Mouse (Mus musculus) yolk sac, embryonic 10.5 days (tissue): ENCODE results near the gene Rara.
"Not testable (repeated sequence)": the region's sequence is repeated elsewhere in the genome, so short reads cannot be mapped to it uniquely, and the experiment has no call there.

ENCODE experiments used
- DNase-seq: peaks from one replicate; pipeline ENCODE4 v3.0.0-alpha.2; 2017; ENCODE audit warnings: low spot score

Rara gene

GRCm38 (mm10) chr11:98968079-98968478 lies 40.5 kb downstream of the Rara start:
- no peak for DNase-seq

GRCm38 (mm10) chr11:98968716-98969495 lies 41.3 kb downstream of the Rara start:
- no peak for DNase-seq

- no peak for DNase-seq
Observed at GRCm38 (mm10) chr11:98969496-98969927, 41.9 kb downstream of the Rara start.

GRCm38 (mm10) chr11:98970191-98970925 lies 42.7 kb downstream of the Rara start:
- DNase-seq, result no peak

- DNase-seq, result no peak
Observed at GRCm38 (mm10) chr11:98971316-98972031, 43.9 kb downstream of the Rara start.

GRCm38 (mm10) chr11:98972215-98972614 lies 44.6 kb downstream of the Rara start:
- peak; percentile 79 for DNase-seq

GRCm38 (mm10) chr11:98972801-98973360 lies 45.3 kb downstream of the Rara start:
- no peak for DNase-seq

GRCm38 (mm10) chr11:98973584-98973983 lies 46.0 kb downstream of the Rara start:
- no peak for DNase-seq

GRCm38 (mm10) chr11:98974213-98974612 lies 46.6 kb downstream of the Rara start:
- DNase-seq, result no peak

- no peak for DNase-seq
Observed at GRCm38 (mm10) chr11:98974871-98975719, 47.5 kb downstream of the Rara start.

GRCm38 (mm10) chr11:98978526-98979148 lies 51.0 kb downstream of the Rara start:
- no peak for DNase-seq

GRCm38 (mm10) chr11:98979356-98979755 lies 51.7 kb downstream of the Rara start:
- DNase-seq, result no peak

GRCm38 (mm10) chr11:98981289-98981996 lies 53.8 kb downstream of the Rara start:
- no peak for DNase-seq

- peak; percentile 69 for DNase-seq
Observed at GRCm38 (mm10) chr11:98981997-98982772, 54.6 kb downstream of the Rara start.

- no peak for DNase-seq
Observed at GRCm38 (mm10) chr11:98982773-98983133, 55.1 kb downstream of the Rara start, which contains the start of gene Gjd3. Gene Gjd3 (minus strand): TSS chr11:98983016.

GRCm38 (mm10) chr11:98983551-98983950 lies 55.9 kb downstream of the Rara start:
- no peak for DNase-seq

- DNase-seq, result no peak
Observed at GRCm38 (mm10) chr11:98985542-98985941, 57.9 kb downstream of the Rara start.

GRCm38 (mm10) chr11:98988260-98988659 lies 60.6 kb downstream of the Rara start:
- DNase-seq, result not testable (repeated sequence)

- no peak for DNase-seq
Observed at GRCm38 (mm10) chr11:98990866-98991265, 63.2 kb downstream of the Rara start.
